Mouse (Mus musculus) right cerebral cortex, postnatal 25 days (tissue): Measurements from ENCODE around the gene H2-Q2.
"Not testable (repeated sequence)": the region's sequence is repeated elsewhere in the genome, so short reads cannot be mapped to it uniquely, and the experiment has no call there.

Source experiments
- DNase-seq: peaks from one replicate; pipeline ENCODE4 v3.0.0; 2022

H2-Q2 gene

GRCm38 (mm10) chr17:35379369-35379728 is 37.3 kb downstream of the H2-Q2 start, which contains the start of gene H2-Q4:
H2-Q4 (plus strand) TSS chr17:35379617.
- DNase-seq = peak; percentile 72

GRCm38 (mm10) chr17:35379729-35380451 is 37.8 kb downstream of the H2-Q2 start:
- DNase-seq = no peak

GRCm38 (mm10) chr17:35389796-35390195 is 47.8 kb downstream of the H2-Q2 start:
- not testable (repeated sequence) for DNase-seq

GRCm38 (mm10) chr17:35392671-35393070 is 50.6 kb downstream of the H2-Q2 start:
- DNase-seq = not testable (repeated sequence)

GRCm38 (mm10) chr17:35393864-35394800 is 52.1 kb downstream of the H2-Q2 start:
- DNase-seq = not testable (repeated sequence)
